Mouse (Mus musculus) neural tube, embryonic 10.5 days (tissue): ENCODE data around the gene Cblb.

Source experiments
- DNase-seq: peaks from one replicate; pipeline ENCODE4 v3.0.0-alpha.2; 2017; ENCODE audit warnings: low spot score; ENCODE audit errors: extremely low spot score

Gene Cblb

DNA sequence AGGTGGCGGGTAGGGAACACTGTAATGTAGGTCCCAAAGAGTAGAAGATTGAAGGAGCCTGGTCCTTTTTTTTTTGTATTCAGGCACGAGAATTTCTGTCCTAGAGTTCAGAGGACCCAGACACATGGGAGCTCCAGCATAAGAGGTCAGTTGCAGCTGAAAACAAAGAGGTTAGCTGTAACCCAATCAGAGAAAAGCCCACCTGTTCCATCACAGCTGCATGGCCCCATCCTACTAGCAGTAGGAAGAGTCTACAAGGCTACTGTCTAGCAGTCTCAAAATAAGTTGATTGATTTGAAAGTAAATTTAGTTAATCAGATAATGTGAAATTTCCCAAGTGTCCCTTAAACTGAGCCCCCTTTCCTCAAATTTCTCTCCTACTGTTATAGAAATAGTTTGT lies 40.3 kb downstream of the Cblb start:
- no peak for DNase-seq

DNA sequence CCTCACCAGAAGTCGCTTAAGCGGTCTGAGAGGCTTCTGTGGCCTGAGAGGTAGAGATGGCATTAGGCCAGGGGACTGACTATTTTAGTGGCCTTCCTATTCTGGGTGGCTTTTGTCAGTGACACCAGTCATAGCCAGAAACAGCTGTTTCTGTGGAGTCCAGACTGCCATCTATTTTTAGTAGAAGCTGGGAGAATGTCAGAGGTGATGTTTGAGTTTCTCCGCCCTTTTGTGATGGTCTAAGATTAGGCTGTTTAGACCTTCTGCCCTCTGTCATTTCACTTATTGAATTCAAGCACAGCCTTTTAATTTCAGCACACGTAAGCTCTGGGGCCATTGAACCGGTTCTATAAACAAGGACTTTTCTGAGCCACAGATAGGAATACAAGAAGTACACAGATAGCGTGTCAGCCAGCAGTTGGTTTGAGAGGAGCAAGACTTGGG lies 40.8 kb downstream of the Cblb start:
- no peak for DNase-seq

DNA sequence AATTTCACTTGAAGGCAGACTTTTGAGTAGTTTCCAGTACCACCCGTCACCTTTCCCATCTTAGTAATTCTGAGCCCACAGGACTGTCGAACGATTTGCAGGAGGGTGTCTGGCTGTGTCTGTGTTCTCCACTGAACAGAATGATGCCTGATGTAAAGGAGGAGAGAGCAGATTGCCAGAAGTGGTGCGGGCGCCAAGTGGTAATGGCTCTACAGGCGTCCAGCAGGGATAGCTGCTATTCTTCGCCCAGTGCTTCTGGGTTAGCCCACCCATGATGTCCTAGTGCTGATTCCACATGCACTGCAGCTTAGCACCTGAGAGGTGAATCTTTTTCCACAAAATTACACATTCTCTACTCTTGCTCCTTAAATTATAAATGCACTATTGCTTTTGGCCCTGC lies 45.6 kb downstream of the Cblb start:
- DNase-seq, result no peak

DNA sequence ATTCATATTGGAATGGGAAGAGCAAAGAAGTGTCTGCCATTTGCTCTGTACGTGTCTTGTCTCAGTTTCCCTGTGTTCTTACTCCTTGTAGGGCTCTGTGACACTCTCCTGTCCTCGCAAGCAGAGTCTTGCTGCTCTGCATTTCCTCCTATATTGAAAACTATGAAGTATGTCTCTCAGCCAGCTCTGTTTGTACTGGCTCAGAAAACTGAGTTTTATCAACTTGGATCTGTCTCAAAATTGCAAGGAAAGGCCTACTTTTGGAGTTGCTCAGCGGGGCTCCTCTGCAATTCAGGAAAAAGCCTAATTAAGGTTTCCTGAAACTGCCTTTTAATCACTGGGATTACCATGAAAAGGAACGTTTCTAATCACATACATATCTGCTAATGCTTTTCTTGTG lies 46.9 kb downstream of the Cblb start:
- DNase-seq, result no peak

DNA sequence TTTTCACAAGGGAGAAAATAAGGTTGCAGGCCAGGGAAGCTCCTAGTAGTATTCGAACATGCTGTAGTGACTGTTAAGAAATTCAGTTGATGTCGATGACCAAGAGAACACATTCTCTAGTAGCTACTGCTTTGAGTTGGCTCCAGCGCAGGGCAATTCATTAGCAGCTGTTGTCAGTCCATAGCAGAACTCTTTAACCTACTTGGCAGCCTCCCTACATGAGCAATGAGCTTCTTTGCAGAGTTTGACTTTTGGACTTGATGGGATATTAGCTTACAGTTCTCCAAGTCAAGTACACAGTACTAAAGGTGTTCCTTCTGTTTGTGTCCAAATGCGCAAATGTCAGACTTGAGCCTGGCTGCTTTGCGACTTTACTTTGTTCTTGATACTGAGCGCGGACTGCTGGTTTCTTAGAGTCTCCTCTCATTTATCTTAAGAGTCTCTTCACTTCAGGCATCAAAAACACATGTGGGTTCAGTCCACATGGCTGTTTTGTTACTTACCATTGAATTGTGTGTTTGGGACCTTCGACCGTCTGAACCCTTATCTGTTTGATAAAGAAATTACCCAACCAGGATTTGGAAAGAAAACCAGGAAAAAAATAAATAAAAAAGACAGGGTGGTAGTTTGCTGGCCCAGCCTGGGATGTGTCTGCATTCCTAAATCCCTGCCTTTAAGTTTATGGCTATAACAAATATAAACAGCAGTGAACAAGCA lies 47.9 kb downstream of the Cblb start:
- no peak for DNase-seq

DNA sequence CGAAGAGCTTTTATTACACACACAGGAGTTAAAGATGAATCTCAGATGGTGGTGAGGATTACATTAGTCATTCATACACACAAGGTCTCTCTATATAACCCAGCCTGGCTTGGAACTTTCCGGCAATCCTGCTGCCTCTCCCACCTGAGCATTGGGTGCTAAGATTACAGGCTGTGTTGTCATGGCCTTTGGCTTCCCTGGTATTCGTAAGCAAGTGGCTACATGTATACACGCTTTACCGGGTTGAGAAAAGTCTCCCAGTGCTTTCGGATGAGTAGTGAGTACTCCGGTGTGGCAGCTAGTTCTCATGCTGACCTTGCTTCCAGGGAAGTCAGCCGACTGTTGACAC lies 48.4 kb downstream of the Cblb start:
- no peak for DNase-seq

DNA sequence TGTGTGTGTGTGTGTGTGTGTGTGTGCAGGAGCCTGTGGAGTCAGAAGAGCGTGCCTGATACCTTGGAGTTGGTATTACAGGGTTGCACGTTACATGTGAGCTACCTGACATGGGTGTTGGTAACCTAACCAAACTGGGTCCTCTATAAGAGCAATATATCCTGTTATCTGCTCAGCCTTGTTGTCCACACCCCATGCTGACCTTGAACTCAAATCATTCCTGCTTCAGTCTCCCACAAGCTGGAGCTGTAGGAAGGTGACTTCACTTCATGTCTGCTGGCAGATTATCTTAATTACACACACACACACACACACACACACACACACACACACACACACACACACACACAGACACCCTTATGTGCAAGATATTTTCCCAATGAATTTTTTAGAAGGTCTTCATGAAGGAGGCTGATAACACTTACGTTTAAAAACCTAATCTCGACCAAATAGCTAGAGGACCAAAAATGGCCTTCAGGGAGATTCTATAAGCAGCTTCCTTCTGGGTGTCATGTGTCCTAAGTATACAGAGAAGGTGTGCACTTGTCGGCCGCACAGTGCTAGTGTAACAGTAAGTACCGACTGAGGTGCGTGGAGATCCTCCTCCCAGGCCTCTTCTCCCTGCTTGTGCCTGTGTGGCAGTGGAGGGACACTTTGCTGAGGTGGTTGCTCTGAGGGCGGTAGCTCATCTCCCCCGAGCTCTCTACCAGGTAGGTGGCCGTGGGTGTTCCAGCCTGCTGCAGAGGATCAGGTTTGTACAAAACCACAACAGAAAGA lies 49.8 kb downstream of the Cblb start:
- no peak for DNase-seq

DNA sequence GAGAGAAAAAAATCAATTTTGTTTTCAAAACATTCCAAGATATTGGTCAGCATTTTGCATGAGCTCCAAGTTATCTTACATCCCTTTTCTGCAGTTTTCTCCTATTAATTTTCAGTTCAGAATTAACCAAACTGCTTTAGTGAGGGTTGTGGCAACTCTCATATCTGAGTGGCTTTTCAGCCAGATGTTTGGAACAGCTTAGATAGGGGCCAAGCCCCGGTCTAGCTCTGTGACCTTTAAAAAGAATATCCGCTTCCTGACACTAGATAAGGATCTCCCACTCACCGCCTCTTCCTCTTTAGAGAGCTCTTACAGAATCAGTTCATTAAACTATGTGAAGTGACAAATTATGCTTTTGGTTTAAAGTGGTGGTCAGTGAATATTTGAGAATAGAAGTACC lies 50.7 kb downstream of the Cblb start:
- DNase-seq, result no peak

DNA sequence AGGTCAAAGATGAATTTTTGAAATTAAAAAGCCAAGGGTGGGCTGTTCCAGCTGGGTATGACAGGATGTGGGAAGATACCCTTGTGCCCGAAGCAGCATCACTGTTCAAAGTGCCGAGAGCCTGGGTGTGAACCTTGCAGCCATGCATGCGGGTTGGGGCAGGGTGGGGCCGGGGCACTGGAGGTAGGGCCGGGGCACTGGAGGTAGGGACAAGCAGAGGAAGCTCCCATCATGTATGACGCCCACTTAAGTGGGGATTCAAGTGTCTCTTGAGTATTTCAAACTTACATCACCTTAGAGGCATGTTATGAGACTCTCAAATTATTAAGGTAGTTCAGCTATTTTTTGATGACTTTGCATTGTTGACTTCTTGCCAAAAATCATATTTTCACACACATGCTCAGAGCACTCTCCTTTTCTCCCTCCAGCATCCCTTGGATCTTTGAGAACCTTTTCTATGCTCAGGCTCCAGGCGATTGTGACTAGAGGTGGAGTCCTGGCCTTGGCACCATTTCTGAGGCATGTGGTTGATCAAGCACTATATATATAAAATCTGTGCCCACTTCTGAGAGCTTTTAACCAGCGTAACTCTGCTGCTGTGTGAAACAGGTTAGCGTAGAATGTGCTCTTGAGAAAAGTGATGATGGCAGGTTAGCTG lies 55.9 kb downstream of the Cblb start:
- DNase-seq, result no peak

DNA sequence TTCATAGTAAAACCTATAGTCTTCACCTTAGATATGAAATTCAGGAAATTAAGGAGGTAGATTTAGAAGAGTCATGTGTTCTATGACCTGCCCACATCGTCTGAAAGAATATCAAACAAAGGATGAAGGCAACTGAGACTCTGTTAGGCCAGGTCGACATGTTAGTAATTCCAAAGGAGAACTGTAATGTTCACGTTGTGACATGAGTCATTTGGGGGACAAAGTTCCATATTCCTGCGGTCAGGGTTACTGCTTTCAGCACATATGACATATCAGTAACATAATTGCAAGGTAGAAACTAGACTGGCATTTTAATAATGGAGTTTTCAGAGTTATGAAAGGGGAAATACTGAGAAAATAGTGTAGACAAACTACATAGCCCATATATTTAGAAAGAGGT lies 58.3 kb downstream of the Cblb start:
- DNase-seq, result no peak

DNA sequence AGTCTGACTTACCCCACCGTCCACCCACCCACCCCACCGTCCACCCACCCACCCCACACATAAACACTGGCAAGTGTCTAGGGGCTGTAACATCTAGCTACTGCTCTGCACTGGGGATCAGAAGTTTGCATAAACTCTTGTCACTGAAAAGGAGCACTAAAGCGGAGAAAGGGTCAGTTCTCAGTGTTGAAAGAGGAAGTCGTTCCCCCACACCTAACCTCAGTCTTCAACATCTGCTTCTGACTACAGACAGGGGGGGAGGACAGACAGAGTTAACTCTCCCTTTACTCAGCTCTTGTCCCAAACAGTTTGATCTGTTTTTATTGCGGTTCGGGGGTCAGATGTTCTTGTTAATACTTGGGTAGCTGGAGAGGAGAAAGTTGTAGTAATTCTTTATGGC lies 59.9 kb downstream of the Cblb start:
- DNase-seq, result no peak

DNA sequence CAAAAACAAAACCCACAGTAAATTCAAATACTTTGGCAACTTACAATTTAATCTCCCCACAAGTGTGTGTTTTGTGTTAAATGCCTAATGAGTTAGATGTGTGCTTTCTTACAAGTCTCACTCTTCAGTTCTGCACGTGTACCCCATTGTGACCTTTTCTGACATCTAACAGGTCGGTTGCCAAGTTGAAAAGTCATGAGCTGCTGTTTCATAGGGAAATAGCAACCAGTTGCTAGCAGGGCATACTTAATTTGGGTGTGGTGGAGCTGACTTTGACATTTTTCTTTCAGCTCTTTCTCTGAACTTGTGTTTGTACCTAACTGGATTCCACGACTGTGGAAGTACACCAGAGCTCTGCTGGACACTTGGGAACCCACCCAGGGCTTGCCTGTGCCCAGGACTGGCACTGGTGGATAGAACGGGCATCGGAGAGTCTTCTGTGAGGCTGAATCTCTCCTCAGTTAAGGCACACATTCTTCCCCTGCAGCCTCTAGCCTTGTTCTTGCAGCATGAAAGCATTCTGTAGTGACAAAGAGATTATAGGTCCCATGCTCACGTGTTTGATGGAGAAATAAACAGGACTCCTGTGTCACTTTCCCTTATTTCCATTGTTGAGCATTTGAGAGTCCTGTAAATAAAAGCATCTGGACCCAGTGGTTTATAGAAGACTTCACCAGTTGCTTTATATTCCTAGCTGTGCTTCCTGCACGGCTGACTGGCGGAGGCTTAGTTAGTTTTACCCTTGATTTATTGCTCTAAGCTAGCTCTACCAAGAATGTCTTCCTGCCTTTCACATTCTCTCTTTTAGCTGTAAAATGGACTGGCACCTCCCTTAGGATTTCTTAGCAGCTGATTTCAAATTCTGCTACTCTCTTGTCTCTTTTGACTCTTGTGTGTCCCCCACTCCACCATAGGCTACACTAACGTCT lies 62.6 kb downstream of the Cblb start:
- no peak for DNase-seq

DNA sequence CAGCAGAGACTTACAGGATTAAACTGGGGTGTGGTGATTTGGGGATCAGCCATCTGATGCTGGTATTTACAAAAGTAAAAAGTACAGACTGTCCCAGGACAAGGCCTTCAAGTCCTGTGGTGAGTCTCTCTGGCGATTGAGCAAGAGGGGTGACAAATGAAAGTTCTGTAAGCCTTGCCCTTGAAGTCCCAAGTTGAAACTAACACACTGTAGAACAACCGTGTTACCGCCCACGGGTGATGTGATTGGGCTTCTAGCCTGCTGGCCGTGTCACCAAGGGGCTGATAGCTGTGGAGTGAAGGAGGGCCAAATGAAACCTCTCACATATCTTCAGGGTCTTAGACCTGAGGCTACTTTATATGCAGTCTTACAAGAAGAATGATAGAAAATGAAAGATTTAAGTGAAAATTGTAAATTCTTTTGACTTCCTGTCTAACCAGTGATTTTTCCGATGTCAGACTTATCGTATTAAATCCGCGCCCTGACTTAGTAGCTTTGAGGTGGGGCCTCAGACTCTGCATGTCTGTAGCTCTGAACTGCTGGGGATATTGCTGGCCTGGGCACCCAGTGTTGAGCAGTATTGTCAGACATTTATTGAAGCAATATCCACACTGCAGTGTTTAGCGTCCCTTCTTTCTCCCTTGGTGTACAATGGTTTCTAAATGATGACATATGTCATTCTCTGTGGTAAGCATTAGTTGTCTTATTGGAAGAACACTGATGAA lies 63.9 kb downstream of the Cblb start:
- DNase-seq, result no peak

DNA sequence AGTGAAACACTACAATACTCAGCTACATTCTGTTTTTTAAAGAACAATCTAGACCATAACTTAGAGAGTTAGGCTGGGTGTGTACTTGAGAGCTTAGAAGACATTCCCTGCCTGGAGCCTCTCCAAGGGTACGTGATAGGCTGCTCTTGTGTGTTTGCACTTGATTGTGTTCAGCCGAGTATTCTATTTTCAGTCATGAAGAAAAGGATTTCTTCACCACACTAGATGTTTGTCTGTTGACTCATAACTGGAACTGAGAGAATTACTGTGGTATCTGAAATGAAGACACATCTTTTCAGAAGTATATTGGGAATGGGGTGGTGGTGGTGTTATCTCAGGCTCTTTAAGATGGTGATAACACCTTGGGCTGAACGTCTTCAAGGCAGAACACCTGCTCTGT lies 64.6 kb downstream of the Cblb start:
- no peak for DNase-seq

DNA sequence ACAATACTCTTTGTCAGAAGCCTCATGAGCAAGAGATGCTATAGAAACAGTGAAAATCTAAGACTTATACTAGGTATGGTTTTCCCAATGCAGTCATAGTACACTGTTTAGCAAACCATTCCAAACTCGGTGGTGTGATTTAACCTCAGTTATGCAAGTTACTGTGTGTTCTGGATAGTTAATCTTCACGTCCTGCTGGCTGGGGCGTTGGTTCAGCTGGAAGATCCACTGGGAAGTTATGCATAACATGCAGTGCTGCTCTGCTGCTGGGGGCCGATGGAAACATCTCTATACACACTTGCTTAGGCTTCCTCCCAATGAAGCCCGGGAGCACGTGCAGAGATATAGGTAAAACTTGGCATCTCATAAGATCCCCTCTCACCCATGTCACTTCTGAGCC lies 69.4 kb downstream of the Cblb start:
- no peak for DNase-seq

DNA sequence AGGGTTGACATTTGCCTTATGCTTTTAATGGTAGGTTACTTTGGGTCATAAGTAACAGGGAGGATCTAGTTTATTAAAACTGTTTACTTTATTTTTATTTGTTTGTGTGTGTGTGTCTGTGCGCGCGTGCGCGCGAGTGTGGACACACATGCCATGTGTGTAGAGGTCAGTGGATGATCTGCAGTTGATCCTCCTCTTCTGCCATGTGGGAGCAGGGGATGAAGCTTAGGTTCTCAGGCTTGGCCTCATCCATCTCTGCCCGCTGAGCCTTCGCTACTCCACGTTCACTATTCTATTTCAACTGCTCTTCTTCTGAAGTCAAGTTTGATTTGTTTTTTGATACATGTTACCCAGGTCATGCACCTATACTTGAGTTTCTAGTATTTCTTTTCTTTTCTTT lies 73.6 kb downstream of the Cblb start:
- no peak for DNase-seq

DNA sequence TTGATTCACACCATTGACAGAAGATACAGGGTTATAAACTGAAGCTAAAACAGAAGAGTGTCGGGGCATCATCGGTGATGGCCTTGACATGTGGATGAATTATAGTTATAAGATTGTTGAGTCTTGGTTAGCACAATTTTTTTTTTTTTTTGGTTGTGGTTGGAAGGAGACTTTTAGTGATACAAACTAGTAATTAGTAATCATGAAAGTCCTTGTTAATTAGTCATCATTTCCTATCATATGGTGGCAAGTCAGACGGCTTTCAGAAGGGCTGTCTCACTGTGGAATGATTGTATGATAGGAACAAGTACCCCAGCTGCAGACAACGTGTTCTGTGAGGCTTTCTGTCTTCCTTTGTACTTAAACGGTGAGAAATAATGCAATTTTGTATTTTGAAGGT lies 76.8 kb downstream of the Cblb start:
- no peak for DNase-seq

DNA sequence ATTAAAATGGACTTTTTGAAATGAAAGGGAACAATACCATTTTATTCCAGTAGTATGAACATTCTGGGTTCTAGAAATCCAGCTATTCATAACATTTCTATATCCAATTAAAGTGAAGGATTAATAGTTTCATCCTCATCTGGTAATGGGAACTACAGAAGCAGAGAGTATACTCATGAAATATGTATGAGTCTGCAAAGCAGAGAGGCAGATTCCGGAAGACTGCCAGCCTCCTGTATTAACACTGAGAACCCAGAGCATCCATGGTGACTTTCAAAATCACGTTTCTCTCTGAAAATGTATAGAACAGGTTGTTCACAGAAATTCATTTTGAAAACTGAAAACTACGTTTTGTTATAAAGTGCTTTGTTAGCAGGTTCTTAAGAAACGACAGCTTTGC lies 83.4 kb downstream of the Cblb start:
- DNase-seq, result no peak

DNA sequence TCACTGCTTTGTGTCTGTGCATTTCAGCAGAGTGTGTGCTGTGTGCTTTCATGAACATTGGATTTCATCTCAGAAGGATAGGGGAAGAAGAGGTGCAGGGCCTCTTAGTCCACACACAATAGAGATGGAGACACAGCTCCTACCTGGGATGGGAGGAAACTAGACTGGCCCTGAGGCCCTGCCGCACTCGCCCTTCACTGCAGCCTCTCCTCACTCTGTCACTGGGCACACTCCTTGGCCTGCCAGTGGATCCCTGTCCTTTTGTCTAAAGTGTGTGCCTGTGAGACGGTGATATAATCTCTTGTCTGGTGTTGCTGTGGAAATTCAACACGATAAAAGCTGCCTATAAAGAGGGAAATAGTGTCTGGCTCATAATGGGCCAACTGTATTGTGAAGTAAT lies 88.0 kb downstream of the Cblb start:
- no peak for DNase-seq

DNA sequence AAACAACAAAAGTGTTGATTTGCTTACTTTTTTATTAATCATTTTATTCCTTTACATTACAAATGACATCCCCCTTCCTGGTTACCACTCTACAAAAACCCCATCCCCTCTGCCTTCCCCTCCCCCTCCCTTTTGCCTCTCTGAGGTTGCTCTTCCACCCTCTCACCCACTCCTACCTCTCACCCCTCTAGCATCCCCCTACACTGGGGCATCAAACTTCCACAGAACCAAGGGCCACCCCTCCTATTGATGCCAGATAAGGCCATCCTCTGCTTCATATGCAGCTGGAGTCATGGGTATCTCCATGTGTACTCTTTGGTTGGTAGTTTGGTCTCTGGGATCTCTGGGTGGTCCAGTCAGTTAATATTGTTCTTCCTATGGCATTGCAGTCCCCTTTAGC lies 93.9 kb downstream of the Cblb start:
- no peak for DNase-seq

DNA sequence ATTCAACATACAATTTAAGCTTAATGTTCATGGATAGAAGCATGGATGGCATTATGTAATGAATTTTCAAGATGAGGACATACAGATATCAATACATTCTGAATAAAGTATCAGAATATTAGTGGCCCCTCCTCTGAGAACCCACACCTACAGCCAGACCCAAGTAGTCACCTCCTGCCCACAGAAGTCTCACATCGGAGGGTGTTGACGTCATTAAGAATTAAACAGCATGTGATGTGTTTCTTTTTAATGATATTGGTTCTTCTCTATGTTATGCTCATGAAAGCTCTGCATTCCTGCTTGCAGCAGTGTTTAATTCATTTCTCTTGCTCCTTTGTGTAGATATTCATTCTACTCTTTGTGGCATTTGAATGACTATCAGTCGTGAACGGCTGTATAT lies 94.9 kb downstream of the Cblb start:
- DNase-seq, result no peak
